8 mouse cellular contexts compared by ENCODE assay signal in the genomic region with DNA sequence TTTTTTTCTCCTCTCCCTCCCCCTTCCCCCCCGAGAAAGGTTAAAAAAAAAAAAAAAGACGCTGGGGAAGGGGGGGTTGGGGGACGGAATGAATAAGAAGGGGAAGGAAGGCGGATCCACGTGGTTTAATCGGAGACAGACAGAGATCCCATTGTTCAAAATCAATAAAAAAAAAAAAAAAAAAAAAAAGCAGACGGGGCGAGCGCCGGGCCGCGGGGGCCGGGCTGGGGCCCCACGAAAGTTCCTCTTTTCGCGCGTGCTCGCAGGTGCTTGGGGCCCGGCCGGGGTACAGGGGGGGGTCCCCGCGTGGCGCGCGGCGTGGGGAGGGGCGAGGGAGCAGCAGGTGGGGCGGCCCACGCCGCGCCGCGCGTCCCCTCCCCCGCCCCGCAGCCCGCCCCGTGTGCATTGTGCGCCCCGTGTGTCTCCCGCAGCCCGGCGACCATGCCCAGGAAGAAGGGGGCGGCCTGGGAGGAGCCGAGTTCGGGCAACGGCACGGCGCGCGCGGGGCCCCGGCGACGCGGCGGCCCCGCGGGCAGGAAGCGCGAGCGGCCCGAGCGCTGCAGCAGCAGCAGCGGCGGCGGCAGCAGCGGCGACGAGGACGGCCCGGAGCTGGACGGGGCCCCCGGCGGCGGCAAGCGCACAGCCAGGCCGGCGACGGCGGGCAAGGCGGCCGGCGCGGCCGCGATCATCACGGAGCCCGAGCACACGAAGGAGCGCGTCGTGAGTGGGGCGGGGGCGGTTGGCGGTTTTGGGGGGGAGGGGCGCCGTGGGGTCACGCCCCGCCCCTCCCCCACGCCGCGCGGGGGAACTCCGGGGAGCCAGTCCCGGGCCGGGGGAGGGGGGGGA. TPM values are rescaled to one million over a fixed set of nuclear protein-coding genes. Genes with fewer than 3 reads are reported as not detected.
DNase-seq lines count a peak whose midpoint lies in the region; ATAC-seq and TF ChIP-seq lines count a peak whose summit lies in the region.

No protein-coding gene starts in this region.

- WGBS in bone marrow, adult 2 months: 9% methylated on average over 75 of the region's 107 CpGs
- under 1% methylated on average over 67 of the region's 107 CpGs for whole genome bisulfite sequencing in heart, embryonic 14.5 days
- under 1% methylated on average over 62 of the region's 107 CpGs for WGBS in limb, embryonic 12.5 days
- under 1% methylated on average over 30 of the region's 107 CpGs for WGBS in midbrain, embryonic 16.5 days

- DNase-seq in layer of hippocampus, adult 2 months (ENCODE audit: low spot score in 2 of 2): peak in 1 of 2 experiments; percentile 43
- no peak for DNase-seq in layer of hippocampus, postnatal 36 days
- DNase-seq in thymus, adult 18-20 months: peak; percentile 54 to 59
- no peak for DNase-seq in ovary, postnatal 14 days (ENCODE audit: low spot score)

- H3K9me3 ChIP-seq in heart, embryonic 14.5 days (ENCODE audit: control insufficient read depth, low read length): no peaks in the 10 kb centered on the region
- H3K9me3 ChIP-seq in limb, embryonic 12.5 days: no peaks in the 10 kb centered on the region
- H3K9me3 ChIP-seq in midbrain, embryonic 16.5 days (replicated peaks; ENCODE audit: control insufficient read depth, low read length, poor library complexity, severe bottlenecking): no peaks in the 10 kb centered on the region

- TF ChIP-seq POLR2A in bone marrow, adult 2 months (IDR thresholded peaks at IDR 0.05; ENCODE audit: borderline replicate concordance, control insufficient read depth, low read depth, low read length): no peak; the same call in 1 of the 2 replicates

- peak overlapping the region; percentile 53 for H3K4me3 ChIP-seq in layer of hippocampus, adult 2 months
- H3K4me3 ChIP-seq in bone marrow, adult 2 months (replicated peaks; ENCODE audit: control insufficient read depth, low read depth, low read length): peak overlapping the region; percentile 77
- peak overlapping the region; percentile 69 to 90 for H3K4me3 ChIP-seq in heart, embryonic 14.5 days (ENCODE audit: control insufficient read depth in 1 of 2, insufficient read depth in 1 of 2, low read depth in 1 of 2, low read length in 2 of 2)
- H3K4me3 ChIP-seq in limb, embryonic 12.5 days (replicated peaks): peak overlapping the region; percentile 95
- H3K4me3 ChIP-seq in midbrain, embryonic 16.5 days (ENCODE audit: low read depth, low read length): peak overlapping the region; percentile 85

- peak overlapping the region; percentile 94 for H3K27ac ChIP-seq in layer of hippocampus, adult 2 months
- H3K27ac ChIP-seq in bone marrow, adult 2 months (ENCODE audit: control insufficient read depth, insufficient read depth, low read depth, low read length, poor library complexity): peak overlapping the region; percentile 86
- H3K27ac ChIP-seq in heart, embryonic 14.5 days (replicated peaks in 1 of 2; ENCODE audit: control insufficient read depth in 1 of 2, insufficient read depth in 1 of 2, low read depth in 2 of 2, low read length in 2 of 2): peak overlapping the region; percentile 90 to 93
- peak overlapping the region; percentile 100 for H3K27ac ChIP-seq in limb, embryonic 12.5 days
- H3K27ac ChIP-seq in midbrain, embryonic 16.5 days (ENCODE audit: low read length): peak overlapping the region; percentile 90

- H3K4me1 ChIP-seq in bone marrow, adult 2 months (ENCODE audit: control insufficient read depth, insufficient read depth, low read length): no peaks in the 10 kb centered on the region; the same call in none of the 2 replicates
- peaks cover 18 to 27% of the 10 kb centered on the region in 2 experiments for H3K4me1 ChIP-seq in heart, embryonic 14.5 days (ENCODE audit: control insufficient read depth in 2 of 2, insufficient read depth in 2 of 2, low read length in 2 of 2)
- peaks cover 51% of the 10 kb centered on the region for H3K4me1 ChIP-seq in limb, embryonic 12.5 days (replicated peaks)
- peaks cover 29% of the 10 kb centered on the region for H3K4me1 ChIP-seq in midbrain, embryonic 16.5 days (ENCODE audit: control insufficient read depth, insufficient read depth, low read length)

- H3K4me2 ChIP-seq in heart, embryonic 14.5 days (ENCODE audit: low read length): peak overlapping the region; percentile 77
- H3K4me2 ChIP-seq in limb, embryonic 12.5 days: peak overlapping the region; percentile 89
- peak overlapping the region; percentile 91 for H3K4me2 ChIP-seq in midbrain, embryonic 16.5 days (ENCODE audit: low read length)

- ATAC-seq in heart, embryonic 14.5 days (ENCODE audit: insufficient number of reproducible peaks, insufficient read depth, low FRiP score, low read depth): peak; percentile 24
- no peak; the same call in 1 of the 2 replicates for ATAC-seq in limb, embryonic 12.5 days (ENCODE audit: insufficient number of reproducible peaks, insufficient read depth, low FRiP score, low TSS enrichment, low read depth)
- no peak for ATAC-seq in midbrain, embryonic 16.5 days

- no peak for TF ChIP-seq CTCF in layer of hippocampus, adult 2 months (conservative IDR thresholded peaks at IDR 0.05)
- TF ChIP-seq CTCF in bone marrow, adult 2 months (IDR thresholded peaks at IDR 0.05; ENCODE audit: control insufficient read depth, insufficient read depth, low read length): no peak

- peaks cover 12% of the 10 kb centered on the region for H3K36me3 ChIP-seq in heart, embryonic 14.5 days (ENCODE audit: control insufficient read depth, insufficient read depth, low read length)
- H3K36me3 ChIP-seq in limb, embryonic 12.5 days: peaks cover 31% of the 10 kb centered on the region
- no peaks in the 10 kb centered on the region for H3K36me3 ChIP-seq in midbrain, embryonic 16.5 days (ENCODE audit: control insufficient read depth, insufficient read depth, low read length)

- peaks cover 5% of the 10 kb centered on the region; the same call in 1 of the 2 replicates for H3K27me3 ChIP-seq in heart, embryonic 14.5 days (ENCODE audit: control insufficient read depth, insufficient read depth, low read length)
- H3K27me3 ChIP-seq in limb, embryonic 12.5 days: peaks cover 5% of the 10 kb centered on the region
- H3K27me3 ChIP-seq in midbrain, embryonic 16.5 days (ENCODE audit: control insufficient read depth, insufficient read depth, low read depth, low read length): peaks cover 12% of the 10 kb centered on the region

- H3K9ac ChIP-seq in heart, embryonic 14.5 days (ENCODE audit: low read length): peak overlapping the region; percentile 93
- H3K9ac ChIP-seq in limb, embryonic 12.5 days (replicated peaks): peak overlapping the region; percentile 99
- H3K9ac ChIP-seq in midbrain, embryonic 16.5 days (ENCODE audit: low read depth, low read length): peak overlapping the region; percentile 87

RNA-seq across cellular contexts. Expression of a gene that starts 1.6 kb away (rescaled TPM):
- total RNA-seq in layer of hippocampus, adult 2 months (2021): 10 to 100 TPM; 93.0 to 93.5 TPM
- total RNA-seq in layer of hippocampus, postnatal 36 days (2021): 10 to 100 TPM; 87.9 to 90.7 TPM
- polyA plus RNA-seq in bone marrow, adult 2 months (2011; ENCODE audit: insufficient read depth, insufficient read length, low replicate concordance, missing spikeins): 92.8 and 105 TPM in 2 replicates
- polyA plus RNA-seq in heart, embryonic 14.5 days (2014; fragmentation: Nextera tagmentation; extraction: Ambion mirVana): 15.1 and 16.1 TPM in 2 replicates
- 75.8 and 139 TPM in 2 replicates for polyA plus RNA-seq in limb, embryonic 12.5 days (2016; fragmentation: Nextera tagmentation; extraction: Ambion mirVana)
- 9.7 and 11.5 TPM in 2 replicates for polyA plus RNA-seq in midbrain, embryonic 16.5 days (2015; fragmentation: Nextera tagmentation; extraction: Ambion mirVana)

RNA-seq across cellular contexts. Expression of a gene that starts 36.1 kb away (rescaled TPM):
- 10 to 100 TPM; 43.9 to 52.8 TPM for total RNA-seq in layer of hippocampus, adult 2 months (2021)
- total RNA-seq in layer of hippocampus, postnatal 36 days (2021): 10 to 100 TPM; 41.7 to 43.9 TPM
- 7.0 and 11.0 TPM in 2 replicates for polyA plus RNA-seq in bone marrow, adult 2 months (2011; ENCODE audit: insufficient read depth, insufficient read length, low replicate concordance, missing spikeins)
- 14.2 and 15.9 TPM in 2 replicates for polyA plus RNA-seq in heart, embryonic 14.5 days (2014; fragmentation: Nextera tagmentation; extraction: Ambion mirVana)
- 18.1 and 20.0 TPM in 2 replicates for polyA plus RNA-seq in limb, embryonic 12.5 days (2016; fragmentation: Nextera tagmentation; extraction: Ambion mirVana)
- polyA plus RNA-seq in midbrain, embryonic 16.5 days (2015; fragmentation: Nextera tagmentation; extraction: Ambion mirVana): 24.5 and 27.8 TPM in 2 replicates

RNA-seq across cellular contexts. Expression of a gene that starts 40.5 kb away (rescaled TPM):
- not detected for total RNA-seq in layer of hippocampus, adult 2 months (2021)
- not detected for total RNA-seq in layer of hippocampus, postnatal 36 days (2021)
- polyA plus RNA-seq in bone marrow, adult 2 months (2011; ENCODE audit: insufficient read depth, insufficient read length, low replicate concordance, missing spikeins): not detected in 2 replicates
- not detected in 2 replicates for polyA plus RNA-seq in heart, embryonic 14.5 days (2014; fragmentation: Nextera tagmentation; extraction: Ambion mirVana)
- polyA plus RNA-seq in limb, embryonic 12.5 days (2016; fragmentation: Nextera tagmentation; extraction: Ambion mirVana): not detected in 2 replicates
- polyA plus RNA-seq in midbrain, embryonic 16.5 days (2015; fragmentation: Nextera tagmentation; extraction: Ambion mirVana): not detected in 2 replicates

Comparison
In these comparisons a context has a peak if more than half of its experiments do, and no peak if none do; other contexts are left out.
1. DNase-seq: peak in thymus, adult 18-20 months (2 of 2); none in layer of hippocampus, postnatal 36 days (0 of 2) and ovary, postnatal 14 days (single experiment).
2. Peak in every context shown above with its lines, with median percentiles within 50 percentile points of each other: H3K27ac ChIP-seq, H3K4me3 ChIP-seq, H3K4me2 ChIP-seq and H3K9ac ChIP-seq.